Mouse (Mus musculus) adrenal gland, adult (tissue): ENCODE data around the gene Afg1l.

Experiments used
- DNase-seq, 2 experiments: peaks; one replicate each; pipeline ENCODE4 v3.0.0; 2022 to 2023; ENCODE audit warnings: low spot score in 1 of 2; ENCODE audit not compliant: inconsistent age in 2 of 2

The Afg1l gene

DNA sequence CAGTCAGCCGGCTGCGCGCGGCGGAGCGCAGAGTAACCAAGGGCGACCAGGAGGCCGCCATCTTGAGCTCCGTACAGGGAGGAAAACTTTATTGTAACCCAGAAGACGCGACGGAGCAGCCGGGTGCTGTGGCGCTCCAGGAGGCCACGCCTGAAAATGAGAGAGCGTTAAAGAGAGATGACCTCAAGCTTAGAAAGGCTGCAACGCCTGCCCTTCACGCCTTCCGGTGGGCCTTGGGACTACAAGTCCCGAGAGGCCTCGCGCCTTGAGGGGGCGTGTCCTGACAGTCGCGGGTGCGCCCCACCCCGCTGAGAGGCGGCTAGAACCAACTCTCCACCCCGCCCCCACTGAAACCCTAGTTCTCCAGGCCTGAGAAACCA, at the start of gene Afg1l:
Gene Afg1l (minus strand): TSS at position 225 of the 380 bp plus-strand sequence.
- peak; percentile 97 to 99 for DNase-seq

DNA sequence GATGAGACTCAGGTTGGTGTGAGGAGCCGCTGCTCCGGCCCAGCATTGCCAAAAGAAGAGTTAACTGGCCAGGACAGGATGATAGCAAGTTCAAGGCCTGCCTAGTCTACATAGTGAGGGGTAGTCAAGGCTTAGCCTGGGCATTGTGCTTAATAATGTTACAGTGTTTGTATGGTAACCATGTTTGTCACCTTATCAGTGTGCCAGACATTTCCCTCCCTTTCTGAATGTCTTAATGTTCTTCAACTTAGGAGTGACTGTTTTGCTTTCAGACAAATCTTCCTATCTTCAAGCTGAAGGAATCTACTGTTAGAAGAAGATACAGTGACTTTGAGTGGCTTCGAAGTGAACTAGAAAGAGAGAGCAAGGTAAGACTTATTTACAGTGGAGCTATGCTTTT, 47.3 kb upstream of the Afg1l start:
- DNase-seq, result no peak

DNA sequence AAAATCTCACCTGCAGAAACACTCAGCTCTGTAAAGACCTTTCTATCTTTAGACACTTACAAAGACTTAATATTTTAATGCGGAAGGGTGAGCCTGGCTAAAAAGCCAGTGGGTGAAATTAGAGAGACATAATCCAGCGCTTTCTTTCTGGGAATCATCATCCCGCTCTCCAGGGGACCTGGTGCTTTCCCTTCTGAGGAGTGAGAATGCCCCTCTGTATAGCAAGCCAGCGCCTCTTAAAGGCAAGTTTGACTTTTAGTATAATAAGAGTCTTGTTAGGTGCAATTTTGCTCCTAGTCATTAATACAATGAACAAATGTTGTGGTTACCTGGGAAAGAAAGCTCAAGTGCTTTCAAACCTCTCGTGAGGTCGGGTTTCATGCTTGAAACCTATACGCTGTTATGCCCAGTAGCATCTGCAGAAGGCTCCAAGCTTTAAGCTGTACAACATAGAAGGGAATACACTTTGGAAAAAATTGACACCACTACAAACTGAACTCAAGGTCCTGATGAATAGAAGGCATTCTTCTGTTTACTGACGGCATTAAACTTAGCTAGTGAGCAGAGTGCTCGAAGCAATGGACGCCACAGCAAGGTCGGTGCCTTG, 45.3 kb upstream of the Afg1l start:
- DNase-seq, result no peak

DNA sequence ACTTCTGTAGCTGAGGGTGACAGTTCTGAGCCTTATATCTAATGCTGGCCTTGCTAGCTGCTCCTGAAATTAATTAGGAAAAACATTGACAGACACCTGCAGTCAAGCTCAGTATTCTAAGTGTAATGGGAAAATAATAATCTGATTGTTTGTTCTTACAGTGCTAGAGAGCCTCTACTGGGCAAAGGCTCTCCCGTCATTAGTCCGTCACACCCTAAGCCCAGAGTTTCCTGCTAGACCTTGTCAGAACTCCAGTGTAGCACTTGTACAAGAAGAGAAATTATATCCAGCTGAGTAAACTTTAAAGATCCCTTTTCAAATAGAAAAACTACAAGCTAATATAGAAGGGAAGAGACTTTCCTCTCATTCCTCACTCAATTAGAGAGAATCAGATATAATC, 44.5 kb upstream of the Afg1l start:
- DNase-seq, result no peak

DNA sequence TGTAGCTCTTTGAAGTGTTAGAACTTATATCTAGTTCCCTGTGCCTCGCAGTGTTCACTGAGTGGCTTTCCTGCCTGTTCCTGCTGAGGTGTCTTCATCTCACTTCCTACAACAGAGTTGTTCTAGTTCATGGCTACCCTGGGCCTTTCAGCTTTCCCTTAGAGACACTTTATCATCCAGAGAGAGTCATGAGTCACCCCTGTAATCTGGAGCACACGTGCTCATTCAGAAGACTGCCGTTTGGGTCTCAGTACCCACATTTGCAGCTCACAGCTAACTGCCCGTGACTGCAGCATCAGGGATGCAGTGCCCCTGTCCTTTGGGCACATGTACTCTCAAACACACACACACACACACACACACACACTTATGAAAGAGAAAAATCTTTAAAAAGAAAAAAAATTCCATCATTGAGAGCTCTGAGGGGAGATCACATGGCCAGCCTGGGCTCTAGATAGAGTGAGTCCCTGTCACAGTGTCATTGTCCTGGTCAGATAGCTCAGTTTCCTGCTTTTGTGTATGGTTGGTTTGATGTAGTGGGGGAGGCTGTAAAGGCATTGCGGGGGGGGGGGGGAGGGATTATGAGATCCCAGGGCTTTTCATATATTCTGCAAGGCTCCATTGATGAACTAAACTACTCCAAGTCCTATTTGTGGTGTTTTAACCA, 43.1 kb upstream of the Afg1l start:
- peak; percentile 21 to 52 for DNase-seq

DNA sequence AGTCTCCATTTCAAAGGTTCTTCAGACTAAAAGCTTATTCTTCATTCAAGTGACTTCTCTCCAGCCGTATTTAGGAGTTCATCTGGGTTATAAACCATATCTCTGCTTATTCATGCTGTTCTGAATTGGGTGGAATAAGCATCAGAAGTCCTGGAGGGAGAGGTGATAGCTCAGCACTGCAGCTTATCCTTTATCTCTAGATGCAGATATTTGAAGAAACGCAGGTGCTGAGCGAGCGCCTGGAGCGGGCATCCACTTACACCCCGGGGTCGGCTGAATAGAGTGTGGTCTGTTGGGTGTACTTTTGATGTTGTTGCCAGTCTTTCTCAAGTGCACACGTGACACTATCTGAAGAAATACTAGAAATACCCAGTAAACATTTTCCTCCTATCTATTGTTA, 40.0 kb upstream of the Afg1l start:
- DNase-seq, result no peak

DNA sequence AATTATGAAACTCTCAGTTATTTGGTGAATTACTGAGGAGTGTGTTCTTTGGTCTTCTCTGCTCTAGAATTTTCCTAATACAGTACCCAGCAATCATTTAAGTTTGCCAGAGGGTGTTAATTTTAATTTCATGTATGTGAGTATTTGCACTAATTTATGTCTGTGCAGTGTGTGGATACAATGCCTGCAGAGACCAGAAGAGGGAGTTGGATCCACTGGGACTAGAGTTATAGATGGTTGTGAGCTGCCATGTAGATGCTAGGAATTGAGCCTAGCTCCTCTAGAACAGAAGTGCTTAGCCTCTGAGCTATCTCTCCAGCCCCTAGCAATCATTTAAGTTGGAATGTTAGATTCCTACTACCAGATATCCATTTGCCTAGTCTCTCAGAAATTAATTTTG, 35.8 kb upstream of the Afg1l start:
- DNase-seq, result no peak

DNA sequence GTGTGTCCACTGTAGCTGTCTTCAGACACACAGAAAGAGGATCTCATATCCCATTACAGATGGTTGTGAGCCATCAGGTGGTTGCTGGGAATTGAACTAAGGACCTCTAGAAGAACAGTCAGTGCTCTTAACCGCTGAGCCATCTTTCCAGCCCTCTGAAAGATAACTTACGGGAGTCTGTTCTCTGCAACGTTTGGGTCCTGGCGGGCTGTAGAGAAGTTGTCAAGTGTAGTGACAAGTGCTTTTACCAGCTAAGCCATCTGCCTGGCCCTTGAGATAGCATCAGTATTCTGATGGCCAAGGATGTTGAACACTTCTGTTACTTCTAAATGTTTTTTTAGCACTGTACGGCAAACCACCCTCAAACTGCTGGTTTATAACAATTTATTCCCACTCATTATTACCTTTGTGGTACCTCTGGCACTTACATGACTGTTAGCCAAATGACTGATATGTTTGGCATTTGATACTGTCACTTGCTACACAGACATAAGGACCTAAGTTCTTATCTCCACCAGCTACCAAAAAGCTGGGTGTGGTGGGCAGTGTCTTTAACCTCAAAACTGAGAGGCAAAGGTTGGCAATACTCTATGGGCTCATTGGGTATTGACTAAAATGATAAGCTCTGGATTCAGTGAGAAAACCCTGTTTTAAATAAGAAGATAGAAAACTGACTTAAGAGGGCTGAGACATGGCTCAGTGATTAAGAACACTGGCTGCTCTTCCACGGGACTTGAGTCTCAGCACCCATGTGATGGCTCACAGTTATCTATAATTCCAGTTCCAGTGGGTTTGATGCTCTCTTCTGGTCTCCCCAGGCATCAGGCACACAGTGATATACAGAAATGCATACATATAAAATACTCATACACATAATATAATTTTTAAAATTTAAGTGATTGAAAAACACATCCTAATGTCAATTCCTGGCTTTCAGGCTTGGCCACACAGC, 33.1 kb upstream of the Afg1l start:
- DNase-seq, result no peak

DNA sequence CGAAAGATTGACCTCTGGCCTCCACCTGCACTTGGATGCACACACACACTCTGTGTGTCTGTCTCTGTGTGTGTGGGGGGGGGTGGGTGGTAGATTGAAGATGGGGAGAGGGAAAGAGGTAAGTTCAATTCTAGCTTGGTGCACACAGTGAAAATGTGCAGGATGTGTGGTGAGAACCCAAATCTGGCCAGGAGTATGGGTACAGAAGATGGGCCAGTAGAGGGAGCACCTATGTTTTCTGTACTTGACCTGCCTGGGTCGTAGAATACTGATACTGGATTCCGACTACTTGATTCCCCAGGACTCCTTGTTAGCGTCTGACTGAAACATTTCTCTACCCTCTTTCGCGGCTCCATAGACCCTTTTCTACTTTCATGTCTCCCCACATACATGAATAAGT, 31.8 kb upstream of the Afg1l start:
- DNase-seq, result no peak

DNA sequence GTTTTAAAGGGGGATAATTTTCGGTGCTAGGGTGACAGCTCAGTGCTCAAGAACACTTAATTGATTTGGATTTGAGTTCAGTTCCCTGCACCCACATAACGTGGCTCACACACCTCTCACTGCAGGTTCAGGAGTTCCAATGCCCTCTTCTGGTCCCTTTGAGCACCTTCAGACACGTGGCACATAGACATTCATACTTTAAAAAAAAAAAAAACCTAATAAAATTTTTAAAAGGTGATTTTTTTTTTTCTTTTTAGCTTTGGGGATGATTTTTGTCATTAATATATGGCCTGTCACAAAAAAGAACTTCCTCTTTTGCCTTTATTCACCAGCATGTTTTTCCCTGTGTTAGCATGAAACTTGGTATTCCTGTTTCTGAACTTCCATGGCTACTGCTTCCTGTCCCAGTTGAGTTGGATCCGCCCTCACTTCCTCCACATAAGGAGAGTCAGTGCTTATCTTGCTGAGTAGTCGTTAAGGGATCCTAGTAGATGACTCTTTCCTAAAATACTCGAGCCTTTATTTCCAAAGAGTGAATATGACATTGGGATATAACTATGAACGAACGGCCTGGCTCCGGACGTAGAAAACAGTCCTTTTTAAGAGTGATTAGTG, 25.8 kb upstream of the Afg1l start:
- DNase-seq, result peak in 1 of 2 experiments; percentile 43

DNA sequence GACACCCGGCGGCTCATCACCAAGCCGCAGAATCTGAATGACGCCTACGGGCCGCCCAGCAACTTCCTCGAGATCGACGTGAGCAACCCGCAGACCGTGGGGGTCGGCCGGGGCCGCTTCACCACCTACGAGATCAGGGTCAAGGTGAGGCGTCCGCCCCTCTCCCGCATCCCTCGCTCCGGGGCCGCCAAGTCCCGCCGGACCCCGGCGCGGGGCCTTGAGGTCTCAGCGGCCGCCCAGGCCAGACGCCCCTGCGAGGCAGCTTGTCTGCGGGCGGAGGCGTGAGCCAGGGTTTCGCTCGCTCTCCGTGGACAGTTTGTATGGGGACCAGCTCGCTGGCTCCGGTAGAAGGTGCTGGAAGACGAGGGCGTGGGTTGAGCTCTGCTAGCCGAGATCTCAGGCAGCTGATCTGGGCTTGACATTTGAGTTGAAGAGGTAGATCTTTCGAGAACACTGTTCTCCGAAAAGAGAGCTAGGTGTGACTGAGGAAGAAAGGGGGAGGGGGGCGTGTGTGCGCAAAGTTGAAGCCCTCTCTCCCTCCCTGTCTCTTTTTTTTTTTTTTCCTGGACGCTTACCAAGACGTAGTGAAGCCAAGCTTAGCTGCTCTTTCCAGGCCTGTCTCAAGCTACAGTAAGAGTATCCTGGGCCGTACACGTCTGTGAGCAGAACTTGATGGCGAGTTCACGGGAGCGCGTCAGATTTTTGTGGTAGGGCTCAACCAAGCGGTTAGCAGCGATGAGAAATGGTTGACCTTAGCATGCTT, 24.2 kb upstream of the Afg1l start:
- peak in 1 of 2 experiments; percentile 53 for DNase-seq

DNA sequence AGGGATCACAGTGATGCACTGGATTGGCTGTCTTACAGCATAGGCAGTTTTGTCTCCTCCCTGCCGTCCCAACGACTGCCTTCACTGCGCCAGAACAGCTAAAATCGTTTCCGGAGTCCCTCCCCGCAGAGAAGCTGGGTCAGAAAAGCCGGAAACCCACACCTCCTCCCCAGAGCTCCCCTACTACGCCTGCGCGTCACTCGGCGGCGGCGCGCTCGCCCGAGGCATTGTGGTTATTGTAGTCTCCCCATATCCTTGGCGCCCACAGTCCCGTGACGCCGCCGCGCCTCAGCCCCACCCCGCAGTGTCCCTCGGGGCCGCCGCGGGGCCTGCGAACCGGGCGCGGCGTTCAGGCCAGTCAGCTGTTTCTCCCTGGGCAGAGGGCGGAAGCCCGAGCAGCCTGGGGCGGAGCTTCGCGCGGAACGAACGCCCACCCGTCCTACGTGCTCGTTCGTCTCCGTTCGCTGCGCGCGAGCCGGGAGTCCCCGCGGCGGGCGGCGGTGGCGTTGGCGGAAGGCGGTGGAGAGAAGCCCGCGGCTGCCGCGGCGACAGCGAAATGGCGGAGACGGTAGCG, 23.5 kb upstream of the Afg1l start, which contains the start of gene Snx3:
Gene Snx3 (plus strand): TSS at position 256 of the 574 bp plus-strand sequence.
- peak; percentile 99 for DNase-seq

DNA sequence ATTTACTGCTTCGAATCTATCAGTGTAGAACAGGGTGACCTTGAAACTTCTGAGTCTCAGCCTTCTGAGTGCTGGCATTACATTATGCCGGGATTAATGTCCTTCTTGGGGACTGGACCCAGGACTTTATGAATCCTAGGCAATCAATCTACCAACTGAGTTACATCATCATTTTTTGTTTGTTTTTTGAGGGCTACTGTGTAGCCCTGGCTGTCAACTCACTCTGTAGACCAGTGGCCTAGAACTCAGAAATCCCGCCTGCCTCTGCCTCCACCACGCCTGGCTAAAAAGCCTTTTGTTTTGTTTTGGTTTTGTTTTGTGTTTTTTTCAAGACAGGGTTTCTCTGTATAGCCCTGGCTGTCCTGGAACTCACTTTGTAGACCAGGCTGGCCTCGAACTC, 22.8 kb upstream of the Afg1l start:
- peak in 1 of 2 experiments; percentile 50 for DNase-seq

DNA sequence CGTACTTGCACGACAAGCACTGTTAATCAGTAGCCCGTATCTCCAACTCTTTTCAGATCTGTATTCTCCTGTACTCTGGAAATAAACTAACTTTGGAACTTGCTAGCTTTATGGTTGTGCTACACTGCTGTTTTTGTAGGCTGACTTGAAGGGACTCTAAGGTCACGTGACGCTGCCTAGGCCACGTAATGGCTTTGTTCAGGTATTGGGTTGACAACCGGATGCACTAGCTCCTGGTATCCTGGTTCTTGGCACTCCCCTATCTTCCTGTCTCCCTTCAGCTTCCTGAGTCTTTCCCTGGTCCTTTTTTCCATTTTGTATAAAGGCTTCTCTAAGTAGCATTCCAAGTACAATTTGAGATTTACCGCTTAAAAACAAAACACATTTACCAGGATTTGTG, 22.2 kb upstream of the Afg1l start:
- DNase-seq, result peak; percentile 49 to 76

DNA sequence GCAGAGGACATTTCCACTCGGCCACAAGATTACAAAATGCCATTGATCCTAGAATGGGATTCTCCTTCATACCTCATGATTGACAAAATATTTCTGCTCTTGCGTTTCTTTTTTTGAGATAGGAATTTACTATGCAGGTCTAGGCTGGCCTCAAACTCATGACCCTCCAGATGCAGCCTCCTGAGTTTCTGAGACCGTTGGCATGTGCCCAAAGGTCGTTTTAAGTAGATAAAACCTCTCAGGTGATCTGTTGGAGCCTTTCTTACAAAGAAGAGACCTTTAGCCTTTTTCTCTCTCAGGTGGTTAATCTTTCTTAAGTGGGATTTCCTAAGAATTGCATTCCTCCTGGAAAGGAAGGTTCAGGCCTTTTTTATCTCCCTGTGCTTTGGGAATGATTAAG, 14.6 kb upstream of the Afg1l start:
- no peak for DNase-seq

DNA sequence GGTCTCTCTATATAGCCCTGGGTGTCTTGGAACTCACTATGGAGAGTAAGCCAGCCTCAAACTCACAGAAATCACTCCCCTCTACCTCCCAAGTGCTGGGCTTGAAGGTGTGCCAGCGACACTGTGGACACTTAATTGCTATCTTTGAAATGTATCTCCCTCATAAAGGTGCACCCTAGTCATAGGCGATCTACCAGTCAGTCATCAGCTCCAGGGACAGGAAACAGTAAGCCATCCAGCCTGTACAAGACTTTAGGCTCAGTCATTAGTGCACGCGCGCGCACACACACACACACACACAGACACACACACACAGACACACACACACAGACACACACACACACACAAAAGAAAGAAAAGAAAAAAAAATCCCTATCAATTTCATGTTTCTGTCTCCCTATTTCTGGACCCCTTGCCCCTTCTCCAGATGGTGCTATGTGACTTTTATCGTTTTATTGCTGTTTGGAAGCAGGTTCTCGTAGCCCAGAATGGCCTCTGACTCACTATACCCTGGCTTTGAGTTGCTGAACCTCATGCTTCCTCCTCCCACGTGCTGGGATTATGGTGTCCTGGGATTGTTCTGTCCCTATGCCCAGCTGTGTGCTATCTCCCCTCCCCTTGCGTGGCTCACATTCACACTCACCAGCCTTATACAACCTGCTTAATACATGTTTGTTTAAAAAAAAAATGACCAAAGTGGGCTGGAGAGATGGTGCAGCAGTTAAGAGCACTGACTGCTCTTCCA, 13.8 kb upstream of the Afg1l start:
- DNase-seq, result no peak

DNA sequence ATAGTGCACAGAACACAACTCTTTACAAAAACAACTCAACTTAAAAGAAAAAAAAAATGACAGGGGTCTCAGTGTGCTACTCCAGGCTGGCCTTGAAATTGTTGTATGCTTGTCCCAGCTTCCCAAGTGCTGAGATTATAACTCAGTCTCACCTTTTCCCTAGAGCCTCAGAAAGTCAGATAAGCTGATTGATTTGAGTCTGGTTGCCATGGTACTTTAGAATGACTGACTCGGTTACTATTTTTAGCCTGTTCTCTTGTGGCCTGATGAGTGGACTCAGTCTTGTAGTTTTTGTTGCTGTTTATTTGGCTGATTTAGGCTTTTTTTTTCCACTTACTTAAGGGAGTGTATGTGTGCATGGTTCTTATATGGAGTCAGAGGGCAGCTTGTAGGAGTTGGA, 12.8 kb upstream of the Afg1l start:
- no peak for DNase-seq

DNA sequence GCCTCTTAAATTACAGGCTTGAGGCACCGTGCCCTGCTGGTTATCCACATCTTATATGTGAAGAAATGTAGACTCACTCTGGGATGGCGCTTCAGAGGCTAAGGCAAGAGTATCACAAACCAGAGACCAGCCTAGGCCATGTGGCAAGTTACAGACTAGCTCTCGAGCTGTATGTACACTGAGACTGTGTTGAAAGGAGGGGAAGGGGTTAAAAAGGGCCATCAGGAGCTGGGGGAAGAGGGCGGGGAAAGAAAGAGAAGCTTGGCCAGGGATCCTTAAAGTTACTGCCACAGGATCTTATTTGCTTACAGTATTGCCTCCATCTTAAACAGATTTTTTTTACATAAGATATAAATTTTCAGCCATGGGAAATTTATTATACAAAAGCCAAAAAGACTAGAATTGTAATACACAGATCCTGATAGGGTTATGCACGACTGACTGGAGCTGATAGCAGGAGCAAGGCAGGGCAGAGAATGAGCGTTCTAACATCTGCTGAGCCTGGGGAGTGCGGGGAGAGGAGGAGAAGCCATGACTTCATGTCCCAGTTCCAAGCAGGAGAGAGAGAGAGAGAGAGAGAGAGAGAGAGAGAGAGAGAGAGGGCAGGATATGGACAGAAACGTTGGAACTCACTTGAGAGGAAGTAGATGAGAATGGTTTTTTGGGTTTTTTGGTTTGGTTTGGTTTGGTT, 10.4 kb upstream of the Afg1l start:
- no peak for DNase-seq

DNA sequence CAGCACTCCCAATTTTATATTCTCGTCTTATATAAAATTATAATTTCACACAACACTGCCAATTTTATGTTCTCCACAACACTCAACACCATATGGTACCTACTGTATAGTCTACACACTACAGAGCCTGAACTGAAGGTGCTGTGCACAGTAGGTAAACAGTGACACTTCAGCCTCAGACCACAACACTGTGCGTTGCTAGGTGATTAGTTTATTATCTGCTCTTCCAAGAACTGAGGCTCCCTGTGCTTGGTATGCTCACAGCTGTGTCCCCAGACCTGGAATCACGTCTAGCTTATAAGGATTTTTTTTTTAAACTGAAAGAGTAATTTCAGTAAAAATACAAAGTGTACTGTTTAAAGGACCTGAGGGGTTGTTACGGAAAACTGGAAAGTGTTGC, 2.4 kb upstream of the Afg1l start:
- DNase-seq, result no peak
